ENCODE assay signal across 8 mouse cellular contexts in genomic region chr11:101772027-101772426, GRCm38 (mm10). TPM values are rescaled to one million over a fixed set of nuclear protein-coding genes. Genes with fewer than 3 reads are reported as not detected.
DNase-seq lines count a peak whose midpoint lies in the region; ATAC-seq lines count a peak whose summit lies in the region.

No protein-coding gene starts in this region.

- ATAC-seq in kidney, embryonic 16.5 days (ENCODE audit: low FRiP score, low TSS enrichment), result no peak; the same call in 1 of the 2 replicates
- ATAC-seq in embryonic facial prominence, embryonic 14.5 days (ENCODE audit: low read depth), result peak; percentile 48
- peak; percentile 50 for ATAC-seq in limb, embryonic 12.5 days (ENCODE audit: insufficient number of reproducible peaks, insufficient read depth, low FRiP score, low TSS enrichment, low read depth)
- ATAC-seq in neural tube, embryonic 15.5 days (ENCODE audit: low FRiP score), result no peak

- H3K9me3 ChIP-seq in kidney, embryonic 16.5 days (ENCODE audit: low read length), result no peaks in the 10 kb centered on the region
- H3K9me3 ChIP-seq in embryonic facial prominence, embryonic 14.5 days (ENCODE audit: control insufficient read depth, low read length), result no peaks in the 10 kb centered on the region
- H3K9me3 ChIP-seq in limb, embryonic 12.5 days, result no peaks in the 10 kb centered on the region
- H3K9me3 ChIP-seq in neural tube, embryonic 15.5 days (replicated peaks), result no peaks in the 10 kb centered on the region

- H3K9ac ChIP-seq in kidney, embryonic 16.5 days (replicated peaks; ENCODE audit: low read length), result no peak overlapping the region
- H3K9ac ChIP-seq in embryonic facial prominence, embryonic 14.5 days (ENCODE audit: low read depth, low read length), result 0 out of 2 replicates have a peak overlapping the region, but pooled peaks have one; percentile 19
- H3K9ac ChIP-seq in limb, embryonic 12.5 days (replicated peaks), result no peak overlapping the region; the same call in 1 of the 2 replicates
- H3K9ac ChIP-seq in neural tube, embryonic 15.5 days (replicated peaks), result no peak overlapping the region

- DNase-seq in kidney, postnatal 36 days, result no peak
- DNase-seq in embryonic facial prominence, embryonic 14.5 days (ENCODE audit: low spot score), result peak; percentile 48
- DNase-seq in cerebellum, adult 11 months, result no peak
- DNase-seq in spleen, postnatal 14 days (ENCODE audit: low spot score in 2 of 2), result no peak
- DNase-seq in cerebellum, adult 8-10 months, result no peak

- no peak overlapping the region for H3K4me3 ChIP-seq in kidney, embryonic 16.5 days (ENCODE audit: low read length)
- peak overlapping the region; percentile 27; the same call in 1 of the 2 replicates for H3K4me3 ChIP-seq in embryonic facial prominence, embryonic 14.5 days (ENCODE audit: low read depth, low read length)
- no peak overlapping the region; the same call in 1 of the 2 replicates for H3K4me3 ChIP-seq in limb, embryonic 12.5 days (replicated peaks)
- no peak overlapping the region for H3K4me3 ChIP-seq in neural tube, embryonic 15.5 days (replicated peaks)

- no peaks in the 10 kb centered on the region for H3K27me3 ChIP-seq in kidney, embryonic 16.5 days (ENCODE audit: insufficient read depth, low read length)
- 0 out of 2 replicates have a peak, but pooled peaks cover 7% of the 10 kb centered on the region for H3K27me3 ChIP-seq in embryonic facial prominence, embryonic 14.5 days (replicated peaks; ENCODE audit: control insufficient read depth, insufficient read depth, low read length)
- H3K27me3 ChIP-seq in limb, embryonic 12.5 days, result peaks cover 8% of the 10 kb centered on the region; the same call in 1 of the 2 replicates
- peaks cover 31% of the 10 kb centered on the region for H3K27me3 ChIP-seq in neural tube, embryonic 15.5 days (replicated peaks)

- H3K4me2 ChIP-seq in kidney, embryonic 16.5 days (replicated peaks; ENCODE audit: low read depth, low read length), result peak overlapping the region; percentile 55
- peak overlapping the region; percentile 57 for H3K4me2 ChIP-seq in embryonic facial prominence, embryonic 14.5 days (ENCODE audit: low read depth, low read length)
- H3K4me2 ChIP-seq in limb, embryonic 12.5 days, result peak overlapping the region; percentile 57
- H3K4me2 ChIP-seq in neural tube, embryonic 15.5 days, result peak overlapping the region; percentile 54

- 8% methylated on average over 5 of the region's 5 CpGs for WGBS in kidney, embryonic 16.5 days
- 4% methylated on average over 5 of the region's 5 CpGs for WGBS in embryonic facial prominence, embryonic 14.5 days
- 3% methylated on average over 5 of the region's 5 CpGs for WGBS in limb, embryonic 12.5 days
- 10% methylated on average over 5 of the region's 5 CpGs for WGBS in neural tube, embryonic 15.5 days

- H3K27ac ChIP-seq in kidney, embryonic 16.5 days (ENCODE audit: low read length), result peak overlapping the region; percentile 82
- no peak overlapping the region for H3K27ac ChIP-seq in embryonic facial prominence, embryonic 14.5 days (replicated peaks; ENCODE audit: low read depth, low read length)
- peak overlapping the region; percentile 26; the same call in 1 of the 2 replicates for H3K27ac ChIP-seq in limb, embryonic 12.5 days
- no peak overlapping the region for H3K27ac ChIP-seq in neural tube, embryonic 15.5 days (replicated peaks)

- peaks cover 21% of the 10 kb centered on the region for H3K4me1 ChIP-seq in kidney, embryonic 16.5 days (ENCODE audit: insufficient read depth, low read length)
- no peaks in the 10 kb centered on the region; the same call in 1 of the 2 replicates for H3K4me1 ChIP-seq in embryonic facial prominence, embryonic 14.5 days (ENCODE audit: control insufficient read depth, insufficient read depth, low read length)
- peaks cover 14% of the 10 kb centered on the region for H3K4me1 ChIP-seq in limb, embryonic 12.5 days (replicated peaks)
- H3K4me1 ChIP-seq in neural tube, embryonic 15.5 days, result peaks cover 12% of the 10 kb centered on the region

- H3K36me3 ChIP-seq in kidney, embryonic 16.5 days (ENCODE audit: insufficient read depth, low read length), result peaks cover 19% of the 10 kb centered on the region
- peaks cover 35% of the 10 kb centered on the region for H3K36me3 ChIP-seq in embryonic facial prominence, embryonic 14.5 days (ENCODE audit: control insufficient read depth, insufficient read depth, low read length)
- peaks cover 37% of the 10 kb centered on the region for H3K36me3 ChIP-seq in limb, embryonic 12.5 days
- H3K36me3 ChIP-seq in neural tube, embryonic 15.5 days, result peaks cover 19% of the 10 kb centered on the region

RNA-seq across cellular contexts. Expression of gene Etv4, which starts 13.1 kb away (rescaled TPM):
- 51.0 and 63.2 TPM in 2 replicates for polyA plus RNA-seq in kidney, embryonic 16.5 days (2015; fragmentation: Nextera tagmentation; extraction: Ambion mirVana)
- polyA plus RNA-seq in embryonic facial prominence, embryonic 14.5 days (2014; fragmentation: Nextera tagmentation; extraction: Ambion mirVana), result 9.3 and 11.8 TPM in 2 replicates
- 22.9 and 26.2 TPM in 2 replicates for polyA plus RNA-seq in limb, embryonic 12.5 days (2016; fragmentation: Nextera tagmentation; extraction: Ambion mirVana)
- 25.9 and 29.5 TPM in 2 replicates for polyA plus RNA-seq in neural tube, embryonic 15.5 days (2015; fragmentation: Nextera tagmentation; extraction: Ambion mirVana)

RNA-seq across cellular contexts. Expression of gene Dhx8, which starts 39.3 kb away (rescaled TPM):
- polyA plus RNA-seq in kidney, embryonic 16.5 days (2015; fragmentation: Nextera tagmentation; extraction: Ambion mirVana), result 31.3 and 33.2 TPM in 2 replicates
- 28.1 and 31.5 TPM in 2 replicates for polyA plus RNA-seq in embryonic facial prominence, embryonic 14.5 days (2014; fragmentation: Nextera tagmentation; extraction: Ambion mirVana)
- polyA plus RNA-seq in limb, embryonic 12.5 days (2016; fragmentation: Nextera tagmentation; extraction: Ambion mirVana), result 53.8 and 53.9 TPM in 2 replicates
- polyA plus RNA-seq in neural tube, embryonic 15.5 days (2015; fragmentation: Nextera tagmentation; extraction: Ambion mirVana), result 28.7 and 29.9 TPM in 2 replicates

Comparison
In these comparisons a context has a peak if more than half of its experiments do, and no peak if none do; other contexts are left out.
1. ATAC-seq: peak in embryonic facial prominence, embryonic 14.5 days (single experiment) and limb, embryonic 12.5 days (single experiment); none in kidney, embryonic 16.5 days (single experiment) and neural tube, embryonic 15.5 days (single experiment).
2. H3K27ac ChIP-seq: peak in kidney, embryonic 16.5 days (single experiment) and limb, embryonic 12.5 days (single experiment); none in embryonic facial prominence, embryonic 14.5 days (single experiment) and neural tube, embryonic 15.5 days (single experiment).
3. Peak in every context shown above with its lines, with median percentiles within 50 percentile points of each other: H3K4me2 ChIP-seq.